Mouse (Mus musculus) limb, embryonic 15.5 days (tissue): ENCODE results near the gene Hmg20b. TPM values are rescaled to one million over a fixed set of nuclear protein-coding genes. Genes with fewer than 3 reads are reported as not detected.

Experiments
- ATAC-seq: fragments of 200-750 bp; cut with Nextera tagmentation; 2 replicates; pipeline ENCODE4 v1.8.0; 2017; ENCODE audit warnings: low read depth, moderate TSS enrichment; ENCODE audit not compliant: insufficient number of reproducible peaks, low FRiP score, low TSS enrichment
- H3K27ac ChIP-seq: fragments of 300-500 bp; sonication (generic); 2 replicates; pipeline ENCODE4 v1.5.1; 2015; ENCODE audit warnings: moderate library complexity, mild to moderate bottlenecking, inconsistent platforms
- H3K27me3 ChIP-seq: fragments of 300-500 bp; sonication (generic); 2 replicates; pipeline ENCODE4 v1.6.1; 2015; ENCODE audit warnings: inconsistent platforms
- H3K36me3 ChIP-seq: fragments of 300-500 bp; sonication (generic); 2 replicates; pipeline ENCODE4 v1.6.1; 2015; ENCODE audit warnings: inconsistent platforms
- H3K4me1 ChIP-seq: fragments of 300-500 bp; sonication (generic); 2 replicates; pipeline ENCODE4 v1.6.1; 2015; ENCODE audit warnings: inconsistent platforms
- H3K4me2 ChIP-seq: fragments of 300-500 bp; sonication (generic); 2 replicates; pipeline ENCODE4 v1.6.1; 2015; ENCODE audit warnings: mild to moderate bottlenecking, inconsistent platforms
- H3K4me3 ChIP-seq: fragments of 300-500 bp; sonication (generic); 2 replicates; pipeline ENCODE4 v1.5.1; 2015; ENCODE audit warnings: mild to moderate bottlenecking, inconsistent platforms
- H3K9ac ChIP-seq: fragments of 300-500 bp; sonication (generic); 2 replicates; pipeline ENCODE4 v1.6.1; 2015; ENCODE audit warnings: inconsistent platforms
- H3K9me3 ChIP-seq: fragments of 300-500 bp; sonication (generic); 2 replicates; pipeline ENCODE4 v1.6.1; 2016; ENCODE audit warnings: inconsistent platforms
- WGBS: fragments of 180-500 bp; shearing (Covaris S2); methylation state at CpG from one replicate; pipeline ENCODE4 v1.1.7; 2015; 5-methylcytosine and 5-hydroxymethylcytosine counted together
- polyA plus RNA-seq: library from polyadenylated mRNA; unstranded; fragments of >200 nt; fragmentation: Nextera tagmentation; extraction: Ambion mirVana; gene quantifications from 2 replicates; pipeline ENCODE4 v1.2.1, GENCODE M21; 2015

The Hmg20b gene
- polyA plus RNA-seq, 1 experiment from 2014 or later = 89.9 TPM

DNA sequence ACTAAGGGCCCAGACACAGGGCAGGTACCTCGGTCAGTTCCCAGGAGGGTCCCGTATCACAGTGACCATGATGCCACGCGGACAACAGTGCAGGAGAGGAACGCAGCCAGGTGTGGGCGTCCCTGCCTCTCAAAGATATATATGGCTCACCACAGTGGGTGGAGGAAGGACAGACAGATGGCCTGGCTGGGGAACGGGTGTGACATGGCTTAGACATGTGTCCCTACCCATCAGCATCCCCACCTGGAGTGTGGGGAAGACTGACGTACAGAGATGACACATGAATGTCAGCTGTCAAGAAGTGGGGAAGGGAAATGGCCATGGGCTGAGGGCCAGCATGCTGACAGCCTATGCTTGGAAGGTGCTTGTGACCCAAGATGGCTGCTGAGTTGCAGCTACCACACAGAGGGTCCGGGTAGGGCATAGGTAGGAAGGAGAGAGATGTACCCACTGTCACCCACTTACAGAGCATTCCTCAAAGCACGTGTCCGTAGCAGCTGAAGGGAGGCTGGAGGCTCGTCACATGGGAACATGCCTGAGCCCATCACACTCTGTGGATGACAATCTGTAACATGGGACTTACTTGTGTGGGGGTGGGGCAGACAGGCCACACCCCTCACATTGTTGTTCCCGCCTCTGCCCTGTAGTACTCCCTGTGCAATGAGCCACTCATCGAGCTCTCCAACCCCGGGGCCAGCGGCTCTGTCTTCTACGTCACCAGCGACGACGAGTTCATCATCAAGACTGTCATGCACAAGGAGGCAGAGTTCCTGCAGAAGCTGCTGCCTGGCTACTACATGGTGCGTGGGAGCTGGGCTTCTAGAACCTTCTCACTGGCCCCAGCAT is 43.2 kb downstream of the Hmg20b start:
- Histone ChIP-seq H3K9ac (no peak overlapping the region), H3K27me3 (no peaks in the 10 kb centered on the region), H3K36me3 (peaks cover 65% of the 10 kb centered on the region), H3K4me1 (peaks cover 21% of the 10 kb centered on the region), H3K4me3 (no peak overlapping the region), H3K9me3 (0 out of 2 replicates have a peak, but pooled peaks cover 3% of the 10 kb centered on the region), H3K4me2 (no peak overlapping the region), H3K27ac (no peak overlapping the region)
- ATAC-seq = no peak
- WGBS = 93% methylated on average over 21 of the region's 21 CpGs

- Histone ChIP-seq H3K27ac (no peak overlapping the region), H3K9ac (no peak overlapping the region), H3K27me3 (no peaks in the 10 kb centered on the region), H3K9me3 (0 out of 2 replicates have a peak, but pooled peaks cover 3% of the 10 kb centered on the region), H3K4me2 (no peak overlapping the region), H3K4me3 (no peak overlapping the region), H3K4me1 (peaks cover 23% of the 10 kb centered on the region), H3K36me3 (peaks cover 57% of the 10 kb centered on the region)
- ATAC-seq = no peak
- whole genome bisulfite sequencing = 95% methylated on average over 12 of the region's 12 CpGs
Measured at GRCm38 (mm10) chr10:81306173-81306668, 44.1 kb downstream of the Hmg20b start.

GRCm38 (mm10) chr10:81305663-81306062 is 44.6 kb downstream of the Hmg20b start:
- Histone ChIP-seq H3K9ac (no peak overlapping the region), H3K36me3 (peaks cover 51% of the 10 kb centered on the region), H3K27ac (no peak overlapping the region), H3K4me1 (peaks cover 23% of the 10 kb centered on the region), H3K4me3 (no peak overlapping the region), H3K9me3 (0 out of 2 replicates have a peak, but pooled peaks cover 3% of the 10 kb centered on the region), H3K4me2 (no peak overlapping the region), H3K27me3 (no peaks in the 10 kb centered on the region)
- ATAC-seq = no peak
- WGBS = 92% methylated on average over 14 of the region's 14 CpGs

GRCm38 (mm10) chr10:81304597-81305238 is 45.6 kb downstream of the Hmg20b start:
- ATAC-seq = no peak
- peaks cover 23% of the 10 kb centered on the region for H3K4me1 ChIP-seq
- no peaks in the 10 kb centered on the region for H3K27me3 ChIP-seq
- no peak overlapping the region for H3K4me2 ChIP-seq
- 0 out of 2 replicates have a peak, but pooled peaks cover 3% of the 10 kb centered on the region for H3K9me3 ChIP-seq
- no peak overlapping the region for H3K9ac ChIP-seq
- H3K27ac ChIP-seq = no peak overlapping the region
- H3K4me3 ChIP-seq = no peak overlapping the region
- peaks cover 42% of the 10 kb centered on the region for H3K36me3 ChIP-seq
- 32% methylated on average over 5 of the region's 9 CpGs for WGBS

GRCm38 (mm10) chr10:81303761-81304160 is 46.5 kb downstream of the Hmg20b start:
- no peak overlapping the region for H3K27ac ChIP-seq

GRCm38 (mm10) chr10:81303258-81303657 is 47.0 kb downstream of the Hmg20b start:
- ATAC-seq = no peak

More at GRCm38 (mm10) chr10:81303761-81304160, 46.5 kb downstream of the Hmg20b start:
- ATAC-seq = no peak
- Histone ChIP-seq H3K4me1 (peaks cover 28% of the 10 kb centered on the region), H3K4me2 (no peak overlapping the region), H3K9ac (no peak overlapping the region), H3K36me3 (peaks cover 32% of the 10 kb centered on the region), H3K27me3 (no peaks in the 10 kb centered on the region), H3K9me3 (0 out of 2 replicates have a peak, but pooled peaks cover 3% of the 10 kb centered on the region), H3K4me3 (no peak overlapping the region)
- 73% methylated on average over 7 of the region's 7 CpGs for WGBS

GRCm38 (mm10) chr10:81302781-81303218 is 47.5 kb downstream of the Hmg20b start:
- H3K4me3 ChIP-seq = no peak overlapping the region
- 46% methylated on average over 14 of the region's 14 CpGs for WGBS
- no peak overlapping the region for H3K9ac ChIP-seq
- H3K27me3 ChIP-seq = no peaks in the 10 kb centered on the region
- no peak for ATAC-seq
- H3K4me1 ChIP-seq = peaks cover 34% of the 10 kb centered on the region
- peaks cover 23% of the 10 kb centered on the region for H3K36me3 ChIP-seq
- H3K4me2 ChIP-seq = no peak overlapping the region
- peak overlapping the region; percentile 18; the same call in 1 of the 2 replicates for H3K27ac ChIP-seq
- 0 out of 2 replicates have a peak, but pooled peaks cover 2% of the 10 kb centered on the region for H3K9me3 ChIP-seq

More at GRCm38 (mm10) chr10:81303258-81303657, 47.0 kb downstream of the Hmg20b start:
- 74% methylated on average over 10 of the region's 10 CpGs for WGBS
- Histone ChIP-seq H3K4me2 (no peak overlapping the region), H3K4me1 (peaks cover 30% of the 10 kb centered on the region), H3K27me3 (no peaks in the 10 kb centered on the region), H3K9ac (no peak overlapping the region), H3K4me3 (no peak overlapping the region), H3K27ac (peak overlapping the region; percentile 18; the same call in 1 of the 2 replicates), H3K9me3 (0 out of 2 replicates have a peak, but pooled peaks cover 3% of the 10 kb centered on the region), H3K36me3 (peaks cover 28% of the 10 kb centered on the region)

GRCm38 (mm10) chr10:81302288-81302687 is 48.0 kb downstream of the Hmg20b start:
- 65% methylated on average over 4 of the region's 4 CpGs for WGBS
- no peak for ATAC-seq
- H3K4me3 ChIP-seq = no peak overlapping the region
- H3K9ac ChIP-seq = no peak overlapping the region
- H3K4me2 ChIP-seq = no peak overlapping the region
- no peaks in the 10 kb centered on the region for H3K9me3 ChIP-seq
- H3K27ac ChIP-seq = 0 out of 2 replicates have a peak overlapping the region, but pooled peaks have one; percentile 18
- H3K27me3 ChIP-seq = no peaks in the 10 kb centered on the region
- peaks cover 18% of the 10 kb centered on the region for H3K36me3 ChIP-seq
- peaks cover 39% of the 10 kb centered on the region for H3K4me1 ChIP-seq

DNA sequence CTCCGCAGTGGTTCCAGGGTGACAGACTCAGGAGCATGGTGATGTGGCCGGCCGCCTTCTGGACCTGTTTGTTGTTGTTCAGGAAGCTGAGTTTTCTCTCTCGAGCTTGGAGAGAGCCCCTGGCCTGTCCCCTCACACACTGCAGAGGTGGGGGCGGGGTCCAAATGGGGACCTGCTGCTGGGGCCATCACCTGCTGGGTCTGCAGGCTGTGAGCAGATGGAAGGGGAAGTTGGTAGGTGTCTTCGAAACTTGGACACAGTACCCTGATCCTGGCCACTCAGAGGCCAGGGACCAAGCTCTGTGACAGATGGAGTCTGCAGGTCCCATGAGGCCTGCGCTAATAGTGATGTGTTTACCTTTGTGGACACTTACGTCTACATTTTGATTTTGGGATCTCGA is 49.0 kb downstream of the Hmg20b start:
- WGBS = 85% methylated on average over 9 of the region's 9 CpGs
- H3K9me3 ChIP-seq = no peaks in the 10 kb centered on the region
- no peak overlapping the region for H3K4me2 ChIP-seq
- H3K9ac ChIP-seq = no peak overlapping the region
- peaks cover 41% of the 10 kb centered on the region for H3K4me1 ChIP-seq
- H3K36me3 ChIP-seq = peaks cover 13% of the 10 kb centered on the region
- no peaks in the 10 kb centered on the region for H3K27me3 ChIP-seq
- no peak overlapping the region for H3K27ac ChIP-seq
- no peak overlapping the region for H3K4me3 ChIP-seq
- ATAC-seq = no peak

DNA sequence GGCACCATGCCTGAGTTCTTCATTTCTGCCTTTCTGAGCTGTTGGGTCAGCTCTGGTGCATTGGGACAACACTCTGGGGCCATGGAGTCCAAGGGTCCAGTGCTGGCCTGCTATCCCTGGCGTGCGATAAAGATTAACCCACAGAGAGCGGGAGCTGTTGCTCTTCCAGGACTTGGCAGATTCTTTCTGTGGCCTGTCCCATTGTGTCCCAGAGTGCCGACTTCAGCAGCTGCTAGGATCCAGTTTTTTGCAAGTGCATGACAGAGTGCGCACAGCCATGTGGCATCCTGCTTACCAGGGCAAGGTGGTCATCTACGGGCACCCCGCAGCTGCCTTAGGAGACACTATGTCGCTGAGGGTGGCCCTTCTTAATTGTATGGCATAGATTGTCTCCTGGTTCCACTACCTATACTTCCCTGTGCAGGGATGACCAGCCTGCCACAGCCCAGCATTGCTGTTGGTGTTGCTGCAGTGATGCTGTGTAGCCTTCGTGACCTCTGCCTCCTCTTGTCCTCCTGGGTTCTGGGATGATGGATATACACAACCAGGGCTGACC is 49.9 kb downstream of the Hmg20b start:
- WGBS = 86% methylated on average over 9 of the region's 9 CpGs
- ATAC-seq = no peak

GRCm38 (mm10) chr10:81299585-81300351 is 50.5 kb downstream of the Hmg20b start:
- Histone ChIP-seq H3K4me1 (peaks cover 48% of the 10 kb centered on the region), H3K9me3 (no peaks in the 10 kb centered on the region), H3K4me2 (no peak overlapping the region), H3K27ac (no peak overlapping the region), H3K36me3 (peaks cover 12% of the 10 kb centered on the region; the same call in 1 of the 2 replicates), H3K4me3 (no peak overlapping the region), H3K27me3 (no peaks in the 10 kb centered on the region), H3K9ac (no peak overlapping the region)
- ATAC-seq = no peak
- whole genome bisulfite sequencing = 89% methylated on average over 14 of the region's 14 CpGs

More for the DNA sequence above, 49.9 kb downstream of the Hmg20b start:
- Histone ChIP-seq H3K4me1 (peaks cover 42% of the 10 kb centered on the region), H3K4me3 (no peak overlapping the region), H3K4me2 (no peak overlapping the region), H3K27ac (no peak overlapping the region), H3K9ac (no peak overlapping the region), H3K27me3 (no peaks in the 10 kb centered on the region), H3K36me3 (peaks cover 11% of the 10 kb centered on the region; the same call in 1 of the 2 replicates), H3K9me3 (no peaks in the 10 kb centered on the region)
